Mouse (Mus musculus) retina, adult 2 months (tissue): ENCODE data around the gene Ogn.
"Not testable (repeated sequence)": the region's sequence is repeated elsewhere in the genome, so short reads cannot be mapped to it uniquely, and the experiment has no call there.

Experiments
- DNase-seq: peaks from one replicate; pipeline ENCODE4 v3.0.0-alpha.2; 2012; ENCODE audit warnings: low read depth, low spot score

The Ogn gene

DNA sequence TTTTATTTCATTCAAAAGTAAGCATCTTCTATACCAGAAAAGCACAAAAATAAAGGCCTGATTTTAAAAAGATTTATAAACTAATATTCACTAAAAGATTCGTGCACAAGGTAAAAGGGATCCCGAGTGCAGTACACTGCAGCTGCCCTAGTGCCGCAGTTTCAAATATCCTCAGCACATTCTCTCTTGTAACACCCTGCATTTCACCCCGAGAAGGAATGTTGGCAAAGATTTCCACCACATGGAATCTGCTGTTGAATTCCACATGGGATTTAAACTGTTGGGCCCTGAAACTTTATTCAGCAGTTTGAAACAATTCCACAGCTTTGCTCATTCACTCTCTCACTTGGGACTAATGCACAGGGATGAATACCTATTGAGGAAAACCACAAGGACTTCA is at the start of gene Ogn:
TSS of gene Ogn (plus strand) at position 333 of the 400 bp plus-strand sequence.
- no peak for DNase-seq

DNA sequence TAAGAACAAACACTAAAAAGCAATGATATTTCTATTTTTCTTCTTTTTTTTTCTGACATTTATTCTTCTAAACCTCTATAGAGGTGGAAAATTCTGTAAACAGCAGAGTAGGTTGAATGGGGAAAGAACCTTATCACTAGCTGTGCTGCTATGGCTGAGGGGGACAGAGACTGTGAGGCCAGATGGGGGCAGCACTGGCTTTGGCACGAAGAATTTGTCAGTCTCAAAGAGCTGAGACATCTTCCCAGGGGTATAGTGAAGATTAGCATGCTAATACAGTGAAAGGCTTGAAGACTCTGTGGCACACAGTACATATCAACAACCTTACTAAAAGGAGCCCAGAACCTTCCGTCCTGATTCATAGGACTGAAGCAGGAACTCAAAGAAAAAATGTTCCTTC is 48.7 kb upstream of the Ogn start:
- no peak for DNase-seq

- no peak for DNase-seq
Observed at GRCm38 (mm10) chr13:49560886-49561285, 47.0 kb upstream of the Ogn start.

DNA sequence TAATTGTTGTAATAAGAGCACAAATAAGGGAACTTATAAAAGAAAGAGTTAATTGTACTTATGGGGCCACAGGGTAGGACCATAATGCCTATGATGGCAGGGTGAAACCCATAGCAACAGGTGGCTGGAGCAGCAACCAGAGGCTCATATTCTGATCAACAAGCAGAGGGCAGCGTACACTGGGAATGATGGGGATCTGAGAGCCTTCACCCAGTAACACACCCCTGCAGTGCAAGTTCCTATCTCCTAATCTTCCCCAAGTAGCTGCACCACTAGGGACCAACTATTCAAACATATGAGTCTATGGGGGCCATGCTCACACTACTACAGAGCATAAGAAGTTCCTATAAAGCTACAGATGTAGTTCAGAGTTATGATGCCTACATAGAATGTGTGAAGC is 43.5 kb upstream of the Ogn start:
- DNase-seq, result no peak

DNA sequence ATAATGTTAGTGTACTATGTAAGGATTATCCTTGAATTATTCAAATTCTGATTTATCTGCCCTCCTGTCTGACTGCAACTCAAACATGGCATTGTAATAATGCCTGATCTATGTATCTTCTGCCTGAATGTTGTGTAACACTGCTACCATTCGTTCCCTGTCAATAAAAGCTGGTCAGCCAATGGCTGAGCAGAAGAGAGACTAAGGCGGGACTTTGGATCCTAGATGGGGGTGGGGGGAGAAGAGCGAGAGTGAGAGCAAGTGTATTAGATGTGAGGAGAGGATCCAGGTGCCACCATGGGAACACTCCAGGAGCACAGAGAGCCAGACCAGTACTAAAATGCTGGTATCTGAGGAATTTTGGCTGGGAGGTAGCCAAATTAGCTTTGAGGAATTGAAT is 37.5 kb upstream of the Ogn start:
- DNase-seq, result no peak

DNA sequence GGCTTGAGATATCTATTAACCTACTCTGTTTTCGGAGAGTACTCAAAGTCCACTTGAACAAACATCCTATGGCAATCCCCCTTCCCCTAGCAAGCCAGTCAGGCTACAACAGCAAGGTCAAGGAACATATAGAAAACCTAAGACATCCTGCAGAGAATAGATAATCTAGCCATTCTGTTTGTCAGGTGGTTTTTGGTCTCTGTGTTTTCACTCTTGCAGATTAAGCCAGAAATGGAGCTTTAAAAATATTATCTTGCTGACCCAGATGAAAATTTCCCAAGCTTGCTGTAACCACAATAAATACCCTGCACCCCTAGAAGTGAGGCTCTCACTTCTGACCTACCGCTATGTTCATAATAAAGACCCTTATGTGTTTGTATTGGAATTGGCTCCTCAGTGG is 36.4 kb upstream of the Ogn start:
- DNase-seq, result no peak

- no peak for DNase-seq
Observed at GRCm38 (mm10) chr13:49581541-49582530, 26.0 kb upstream of the Ogn start, which contains the start of gene Omd. Gene Omd, plus strand, starts transcription at chr13:49582462.

GRCm38 (mm10) chr13:49583859-49584258 is 24.0 kb upstream of the Ogn start:
- no peak for DNase-seq

DNA sequence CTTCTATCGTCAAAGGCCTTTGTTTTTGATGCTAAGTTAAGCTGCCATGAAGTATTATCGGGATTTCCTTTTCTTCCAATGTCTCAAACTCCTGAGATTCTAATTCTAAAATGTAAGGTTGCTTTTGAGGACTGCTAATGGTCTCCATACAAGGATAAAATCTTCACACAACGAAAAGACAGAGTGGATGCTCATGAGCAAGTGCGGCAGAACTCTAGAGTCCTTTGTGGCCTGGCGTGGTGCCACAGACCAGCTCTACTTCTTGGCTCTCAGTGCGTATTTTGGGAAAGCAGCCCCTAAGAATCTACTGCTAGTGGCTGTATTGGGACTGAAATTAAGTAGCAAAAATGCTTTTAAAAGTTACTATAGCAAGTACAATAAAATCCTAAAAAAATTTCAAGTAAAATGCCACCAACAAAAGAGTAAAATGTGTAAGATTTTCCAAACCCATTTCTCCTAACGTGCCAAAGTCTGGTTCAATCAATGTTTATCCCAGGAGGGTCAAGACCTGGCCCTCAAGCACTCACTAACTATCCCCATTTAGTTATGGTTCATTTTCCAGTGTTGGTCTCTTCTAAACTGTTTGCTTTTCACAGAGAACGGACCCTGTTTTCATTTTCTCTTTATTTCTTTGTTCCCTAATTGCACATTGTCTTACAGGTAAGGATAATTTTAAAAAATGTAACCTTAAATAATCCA is 23.4 kb upstream of the Ogn start:
- DNase-seq, result no peak

- no peak for DNase-seq
Observed at GRCm38 (mm10) chr13:49586062-49586461, 21.8 kb upstream of the Ogn start.

DNA sequence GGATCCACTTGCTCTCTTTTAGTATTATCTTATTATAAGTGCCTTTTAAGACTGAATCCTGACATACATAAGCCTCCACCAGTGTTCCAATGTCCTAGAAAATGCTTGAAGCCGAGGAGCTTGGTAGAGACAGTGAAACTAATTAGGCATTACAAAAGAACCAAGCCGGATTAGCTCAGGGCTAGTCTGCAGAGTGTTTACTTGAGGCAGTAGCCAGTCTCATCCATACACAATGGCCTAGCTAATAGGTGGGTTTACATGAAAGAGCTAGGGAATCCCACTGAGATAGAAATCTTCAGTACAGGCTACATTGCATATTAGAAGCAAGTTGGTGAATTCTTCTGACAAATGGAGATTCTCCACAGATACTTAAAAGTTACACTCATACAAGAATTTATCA is 5.3 kb upstream of the Ogn start:
- not testable (repeated sequence) for DNase-seq

DNA sequence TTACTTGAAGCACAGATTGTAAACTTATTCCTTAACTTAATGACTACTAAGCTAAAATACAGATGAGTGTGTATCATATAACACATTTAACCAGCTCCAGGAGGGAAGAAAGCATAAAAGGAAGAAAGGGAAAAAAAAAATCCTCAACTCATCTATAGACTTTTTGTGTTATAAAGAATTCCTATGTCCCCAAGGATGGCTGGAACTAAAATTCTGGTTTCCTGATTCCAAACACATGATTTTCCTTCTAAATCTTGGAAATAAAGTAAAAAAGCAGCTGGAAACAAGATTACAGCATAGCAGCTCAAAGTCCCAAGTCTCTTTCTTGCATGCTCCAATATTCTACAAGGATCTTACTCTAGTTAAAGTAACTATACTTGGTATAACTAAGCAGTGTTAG is 4.2 kb upstream of the Ogn start:
- DNase-seq, result no peak

- DNase-seq, result no peak
Observed at GRCm38 (mm10) chr13:49608589-49609322, 910 bp downstream of the Ogn start.

DNA sequence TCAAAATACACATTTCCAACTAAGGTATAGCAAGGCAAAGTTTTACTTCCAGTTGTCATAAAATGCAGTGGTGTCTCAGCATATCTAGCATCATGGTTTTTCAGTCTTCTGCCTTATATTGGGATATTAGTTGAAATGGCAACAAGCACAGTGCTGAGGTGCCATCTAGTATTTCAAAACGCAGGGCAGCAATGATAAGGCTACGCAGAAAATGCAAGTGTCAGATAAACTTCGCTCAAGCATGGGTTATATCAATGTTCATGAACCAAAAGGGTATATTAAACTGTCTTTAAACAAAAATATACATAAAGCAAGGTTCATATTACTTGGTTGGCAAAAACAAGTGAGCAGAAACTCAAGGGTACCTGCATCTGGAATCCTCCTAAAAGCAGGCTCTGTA is 9.2 kb downstream of the Ogn start:
- DNase-seq, result no peak

- DNase-seq, result no peak
Observed at GRCm38 (mm10) chr13:49618365-49618764, 10.5 kb downstream of the Ogn start.

- DNase-seq, result no peak
Observed at GRCm38 (mm10) chr13:49623216-49623615, 15.4 kb downstream of the Ogn start.

DNA sequence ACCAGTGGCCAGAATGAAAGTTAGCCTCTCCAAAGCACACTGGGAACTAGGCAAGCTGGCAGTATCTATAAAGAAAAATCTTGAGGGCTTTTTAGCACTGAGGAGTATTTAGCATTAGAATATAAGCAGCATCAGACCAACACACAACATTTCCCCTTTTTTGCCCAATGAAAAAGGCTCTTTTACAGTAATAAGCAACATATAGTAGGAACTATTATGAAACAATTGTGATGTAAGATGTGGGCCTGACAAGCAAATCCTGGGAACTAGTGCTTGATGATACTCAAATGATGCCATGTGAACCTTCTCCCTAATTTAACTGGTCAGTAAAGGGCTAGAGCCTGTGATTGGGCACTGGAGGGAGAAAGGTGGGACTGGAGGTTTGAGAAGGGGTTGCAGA is 20.3 kb downstream of the Ogn start:
- DNase-seq, result no peak

DNA sequence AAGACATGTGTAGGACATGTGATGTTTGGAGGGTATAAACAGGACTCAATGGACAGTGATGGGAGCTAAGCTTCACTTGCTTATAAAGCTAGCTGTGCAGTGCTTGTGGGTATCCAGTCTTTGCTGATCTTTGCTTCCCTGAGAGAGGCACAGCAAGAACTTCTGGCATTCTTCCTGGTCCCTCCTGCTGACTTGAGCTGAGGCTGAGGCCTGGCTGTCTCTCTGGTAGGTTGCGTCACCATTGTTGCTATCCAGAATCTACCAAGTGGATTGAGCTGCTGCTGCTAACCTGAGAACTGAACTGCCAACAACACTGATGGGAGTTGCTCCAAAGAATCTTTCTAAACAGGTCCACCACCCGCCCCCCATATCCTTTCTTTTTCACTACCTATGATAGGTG is 21.2 kb downstream of the Ogn start:
- DNase-seq, result no peak

- no peak for DNase-seq
Observed at GRCm38 (mm10) chr13:49639965-49640364, 32.1 kb downstream of the Ogn start.

- no peak for DNase-seq
Observed at GRCm38 (mm10) chr13:49642650-49643049, 34.8 kb downstream of the Ogn start.

- DNase-seq, result no peak
Observed at GRCm38 (mm10) chr13:49643669-49644362, 36.0 kb downstream of the Ogn start.
